Mouse (Mus musculus) urinary bladder, adult 18-20 months (tissue): Measurements from ENCODE around the gene Rbm25.

Source experiments
- DNase-seq, 2 experiments: peaks; one replicate each; pipeline ENCODE4 v3.0.0; 2022; ENCODE audit warnings: low spot score in 2 of 2, mixed read lengths in 2 of 2

The Rbm25 gene

DNA sequence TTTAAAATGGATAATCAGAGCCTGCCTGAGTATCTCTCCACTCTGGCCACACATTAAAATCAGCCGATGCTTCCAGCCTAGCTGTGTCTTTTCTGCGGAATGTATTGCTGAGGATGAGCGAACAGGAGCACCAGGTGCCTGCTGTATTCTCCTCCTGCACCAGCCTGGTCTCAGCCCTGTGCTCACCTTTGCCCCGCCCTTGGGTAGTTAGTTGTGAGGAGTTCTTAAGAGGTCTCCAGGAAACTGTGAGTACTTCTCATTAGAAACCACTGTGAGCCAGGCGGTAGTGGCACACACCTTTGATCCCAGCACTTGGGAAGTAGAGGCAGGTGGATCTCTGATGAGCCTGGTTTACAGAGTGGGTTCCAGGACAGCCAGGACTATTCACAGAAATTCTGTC, 101.2 kb downstream of the Rbm25 start:
- no peak for DNase-seq
